Mouse (Mus musculus) CD4-positive helper T cell, adult 2 months (primary cell): ENCODE data around the gene Acer2.

Experiments used
- DNase-seq: peaks from one replicate; pipeline ENCODE4 v3.0.0-alpha.2; 2012; ENCODE audit warnings: low read depth, missing footprints, low spot score

Gene Acer2

DNA sequence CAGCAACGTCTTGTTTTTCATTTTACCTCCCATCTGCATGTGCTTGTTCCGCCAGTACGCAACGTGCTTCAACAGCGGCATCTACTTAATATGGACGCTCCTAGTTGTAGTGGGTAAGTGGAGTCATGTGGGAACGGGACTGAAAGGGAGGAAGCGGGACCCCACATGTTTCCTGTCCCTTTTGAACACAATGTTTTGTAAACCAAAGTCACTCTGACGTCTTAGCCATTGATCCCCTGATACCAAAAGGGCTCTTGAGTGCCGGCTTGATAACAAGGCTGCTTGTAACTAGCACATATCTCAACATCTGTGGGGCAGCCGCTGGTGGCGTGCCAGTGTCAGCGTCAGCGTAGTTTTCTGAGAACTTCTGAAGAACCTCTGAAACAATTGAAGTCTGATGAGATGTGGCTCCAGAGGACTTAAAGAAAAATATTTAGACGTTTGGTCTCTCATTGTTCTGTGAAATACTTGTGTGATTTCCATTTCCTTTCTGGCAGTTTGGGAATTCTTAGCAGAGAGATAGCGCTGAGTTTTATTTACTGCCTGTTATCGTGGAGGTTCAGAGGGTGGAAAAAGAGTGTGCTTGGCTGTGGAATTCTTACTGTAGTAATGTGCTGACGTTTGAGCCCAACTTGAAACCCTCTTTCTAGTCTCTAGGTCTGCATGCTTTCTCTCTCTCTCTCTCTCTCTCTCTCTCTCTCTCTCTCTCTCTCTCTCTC is 12.1 kb downstream of the Acer2 start:
- peak; percentile 93 for DNase-seq

GRCm38 (mm10) chr4:86887879-86888278 is 13.7 kb downstream of the Acer2 start:
- DNase-seq: peak; percentile 37

GRCm38 (mm10) chr4:86897411-86897810 is 23.2 kb downstream of the Acer2 start:
- no peak for DNase-seq

DNA sequence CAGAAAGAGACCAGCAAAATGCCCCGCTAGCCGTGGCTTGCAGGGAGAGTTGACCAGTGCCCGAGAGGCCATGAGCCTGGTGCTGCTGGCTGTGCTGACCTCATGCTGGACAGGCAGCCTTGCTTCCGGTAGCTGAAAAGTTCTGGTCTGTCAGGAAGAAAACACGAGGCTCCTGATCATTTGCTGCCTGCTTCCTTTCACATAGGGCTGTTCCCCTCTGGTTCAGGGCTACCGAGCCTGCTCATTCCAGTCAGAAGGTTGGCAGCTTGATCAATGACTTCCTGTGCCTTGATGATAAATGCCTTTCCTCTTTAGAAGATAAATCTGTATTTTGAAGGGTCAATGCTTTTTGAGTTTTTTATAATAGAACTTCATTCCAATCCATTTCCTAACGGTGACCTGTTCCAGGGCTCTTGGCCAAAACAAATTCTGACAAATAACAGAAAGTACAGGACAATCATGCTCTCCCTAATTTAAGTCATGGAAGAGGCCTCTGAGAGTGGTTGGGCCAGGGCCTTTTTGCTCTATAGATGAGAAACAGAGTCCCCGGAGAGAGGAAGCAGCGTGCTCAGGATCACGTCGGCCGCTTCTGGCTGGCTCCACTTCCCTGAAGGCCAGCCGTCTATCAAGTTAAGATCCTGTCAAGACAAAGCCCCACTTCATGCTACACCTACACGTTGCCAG is 24.7 kb downstream of the Acer2 start:
- DNase-seq: no peak

GRCm38 (mm10) chr4:86902351-86902750 is 28.2 kb downstream of the Acer2 start:
- DNase-seq: no peak

- no peak for DNase-seq
Observed at GRCm38 (mm10) chr4:86904969-86905368, 30.8 kb downstream of the Acer2 start.

GRCm38 (mm10) chr4:86905869-86906268 is 31.7 kb downstream of the Acer2 start:
- no peak for DNase-seq

DNA sequence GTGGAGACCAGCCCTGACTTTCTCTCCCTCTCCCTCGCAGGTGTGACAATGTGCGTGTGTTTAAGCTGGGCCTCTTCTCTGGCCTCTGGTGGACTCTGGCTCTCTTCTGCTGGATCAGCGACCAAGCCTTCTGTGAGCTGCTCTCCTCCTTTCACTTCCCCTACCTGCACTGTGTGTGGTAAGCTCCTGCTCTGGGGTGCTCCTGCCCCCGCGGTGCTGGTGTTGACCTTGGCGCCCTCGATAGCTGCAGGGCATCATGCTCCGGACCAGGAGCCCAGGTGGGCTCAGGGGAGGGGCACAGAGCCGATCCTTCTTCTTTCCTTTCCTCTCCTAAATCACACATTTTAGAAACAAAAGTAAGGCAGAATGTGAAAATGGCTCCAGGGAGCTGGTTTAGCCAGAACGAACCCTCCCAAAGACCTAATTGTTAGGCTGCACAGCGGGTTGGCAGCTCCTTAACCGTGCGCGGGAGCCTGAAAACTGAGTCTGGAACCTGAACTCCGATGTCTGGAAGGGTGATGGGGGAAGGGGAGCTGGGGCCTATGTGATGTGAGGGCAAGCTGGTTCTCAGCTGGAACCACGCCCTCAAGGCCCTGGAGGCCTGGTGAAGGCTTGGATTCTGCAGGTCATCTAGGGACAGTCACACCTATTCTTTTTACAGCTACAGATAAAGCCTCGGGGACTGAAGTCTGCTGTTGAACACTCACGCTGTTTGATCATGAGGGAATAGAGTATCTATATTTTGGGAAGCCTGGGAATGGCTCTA is 37.6 kb downstream of the Acer2 start:
- DNase-seq: no peak

DNA sequence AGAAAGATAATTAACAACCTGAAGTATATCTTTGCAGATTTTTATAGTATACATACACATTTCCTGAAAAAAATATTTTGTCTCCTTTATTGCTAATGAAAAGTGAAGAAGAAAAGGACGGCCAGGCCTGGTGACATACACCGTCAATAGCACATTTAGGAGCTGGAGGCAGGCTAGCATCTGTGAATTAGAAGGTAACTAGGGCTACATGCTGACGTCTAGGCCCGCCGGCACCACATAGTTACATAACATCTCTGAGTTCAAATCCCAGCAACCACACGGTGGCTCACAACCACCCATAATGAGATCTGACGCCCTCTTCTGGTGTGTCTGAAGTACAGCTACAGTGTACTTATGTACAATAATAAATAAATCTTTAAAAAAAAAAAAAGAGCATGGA is 38.6 kb downstream of the Acer2 start:
- no peak for DNase-seq

- peak; percentile 12 for DNase-seq
Observed at GRCm38 (mm10) chr4:86916062-86916461, 41.9 kb downstream of the Acer2 start.

- DNase-seq: no peak
Observed at GRCm38 (mm10) chr4:86923476-86924055, 49.4 kb downstream of the Acer2 start.

- DNase-seq: peak; percentile 73
Observed at GRCm38 (mm10) chr4:86924804-86925458, 50.7 kb downstream of the Acer2 start.

DNA sequence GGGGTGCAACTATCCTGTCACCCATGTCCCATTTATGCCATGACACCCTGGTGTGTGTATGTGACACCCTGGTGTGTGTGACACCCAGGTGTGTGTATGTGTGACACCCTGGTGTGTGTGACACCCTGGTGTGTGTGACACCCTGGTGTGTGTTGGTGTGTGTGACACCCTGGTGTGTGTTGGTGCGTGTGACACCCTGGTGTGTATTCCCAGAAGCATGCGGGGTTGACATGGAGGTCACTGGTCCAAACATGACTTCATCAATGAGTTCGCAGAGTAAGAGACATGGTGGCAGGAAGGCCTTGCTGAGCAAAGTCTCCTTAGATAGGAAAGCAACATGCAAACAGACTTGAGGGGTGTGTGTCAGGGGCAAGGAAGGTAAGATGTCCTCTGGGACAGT is 52.8 kb downstream of the Acer2 start:
- no peak for DNase-seq

GRCm38 (mm10) chr4:86930101-86930635 is 56.0 kb downstream of the Acer2 start:
- DNase-seq: no peak

- DNase-seq: no peak
Observed at GRCm38 (mm10) chr4:86930636-86931456, 56.6 kb downstream of the Acer2 start.

DNA sequence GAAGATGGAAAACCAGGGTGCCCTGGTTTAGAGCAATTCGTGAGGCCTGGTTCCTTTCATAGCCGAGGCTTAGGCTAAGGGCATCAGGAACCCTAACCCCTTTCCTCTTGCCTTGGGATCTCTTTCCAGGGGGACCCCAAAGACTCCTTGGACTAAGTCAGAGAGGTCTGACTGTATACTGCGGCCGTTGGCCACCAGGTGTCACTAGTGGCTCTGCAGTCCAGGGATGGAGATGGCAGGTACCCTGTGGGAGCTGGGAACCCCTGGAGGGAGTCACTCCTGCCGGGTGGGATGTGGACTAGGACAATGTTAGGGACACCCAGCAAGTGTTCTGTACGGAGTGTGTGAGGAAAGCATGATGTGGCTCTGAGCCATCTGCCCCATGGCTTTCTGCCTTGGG is 58.8 kb downstream of the Acer2 start:
- no peak for DNase-seq

GRCm38 (mm10) chr4:86936217-86936616 is 62.0 kb downstream of the Acer2 start:
- DNase-seq: no peak

GRCm38 (mm10) chr4:86936706-86937105 is 62.5 kb downstream of the Acer2 start:
- no peak for DNase-seq

DNA sequence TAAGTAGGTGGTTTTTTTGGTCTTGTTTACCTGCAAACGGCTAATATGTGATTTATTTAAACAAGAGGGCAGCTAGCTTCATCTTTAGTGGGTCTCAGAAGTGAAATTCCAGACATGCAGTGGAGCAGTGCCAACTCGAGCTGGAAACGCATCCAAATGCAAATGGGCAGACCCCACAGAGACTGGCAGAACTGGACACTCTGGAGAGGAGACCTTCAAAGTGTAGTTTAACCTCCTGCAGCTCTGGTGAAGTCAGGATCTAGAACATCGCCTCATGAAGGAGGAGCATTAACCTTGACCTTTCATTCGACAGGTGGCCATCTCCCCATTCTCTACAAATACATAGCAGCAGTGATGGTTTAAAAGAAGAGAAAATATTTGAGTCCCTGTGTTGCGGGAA is 68.5 kb downstream of the Acer2 start:
- no peak for DNase-seq

DNA sequence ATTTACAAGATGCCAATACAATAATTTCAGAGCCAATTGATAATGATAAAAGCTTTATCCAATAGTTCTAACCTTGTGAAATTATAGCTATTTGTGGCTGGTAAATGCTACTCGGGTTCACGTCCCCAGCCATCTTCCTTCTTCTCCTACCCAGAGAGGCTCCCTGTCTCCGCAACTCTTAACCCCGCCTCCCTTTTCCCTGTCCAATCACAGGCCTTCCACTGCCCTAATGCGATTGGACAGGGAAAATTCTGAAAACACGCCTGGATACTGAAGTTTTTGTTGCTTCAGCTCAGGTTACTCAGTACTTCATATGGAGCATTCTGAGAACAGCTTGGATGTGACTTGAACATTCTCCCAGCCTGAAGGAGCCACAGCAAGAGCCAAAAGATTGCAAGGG is 69.1 kb downstream of the Acer2 start:
- DNase-seq: no peak

- DNase-seq: no peak
Observed at GRCm38 (mm10) chr4:86948794-86949193, 74.6 kb downstream of the Acer2 start.
